Mouse (Mus musculus): ENCODE measurements around the gene Tspan4.

DNA sequence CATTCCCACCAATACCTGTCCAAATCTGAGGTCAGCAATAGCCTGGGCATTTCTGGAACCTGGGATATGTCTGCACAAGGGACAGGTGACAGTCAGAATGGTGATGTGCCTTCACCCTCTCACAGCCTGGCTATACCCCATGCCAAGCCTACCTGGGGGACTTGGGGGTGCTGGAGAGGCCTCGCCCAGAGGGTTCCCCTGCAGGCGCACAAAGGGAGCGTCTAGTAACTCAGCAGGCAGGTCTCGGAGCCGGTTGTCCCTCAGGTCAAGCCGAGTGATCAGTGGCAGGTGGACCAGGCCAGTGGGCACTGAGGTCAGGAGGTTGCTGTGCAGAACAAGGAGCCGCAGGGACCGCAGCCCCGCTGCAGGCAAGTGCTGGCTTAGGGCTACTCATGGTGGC lies 33.6 kb upstream of the Tspan4 start:
- TF ChIP-seq SRF (IDR thresholded peaks at IDR 0.05; ENCODE audit: control insufficient read depth, insufficient read length, low read depth), result no peak
- no peak for TF ChIP-seq CEBPB (IDR thresholded peaks at IDR 0.05; ENCODE audit: insufficient read depth, poor library complexity, severe bottlenecking)
- TF ChIP-seq POLR2A (IDR thresholded peaks at IDR 0.05; ENCODE audit: insufficient read length, low read depth), result no peak

Data from myocyte (in vitro differentiated cells).